Mouse (Mus musculus) erythroblast, embryonic 14.5 days (primary cell): ENCODE data around the gene Vmn1r32.

Experiments
- GATA1 ChIP-seq: IDR thresholded peaks from 2 replicates; pipeline ENCODE4 v1.6.1; 2012; ENCODE audit warnings: low read length, inconsistent platforms, mixed read lengths
- TAL1 ChIP-seq: IDR thresholded peaks from 3 replicates; pipeline ENCODE4 v1.6.1; 2012; ENCODE audit warnings: low read length, inconsistent platforms, mixed read lengths

DNA sequence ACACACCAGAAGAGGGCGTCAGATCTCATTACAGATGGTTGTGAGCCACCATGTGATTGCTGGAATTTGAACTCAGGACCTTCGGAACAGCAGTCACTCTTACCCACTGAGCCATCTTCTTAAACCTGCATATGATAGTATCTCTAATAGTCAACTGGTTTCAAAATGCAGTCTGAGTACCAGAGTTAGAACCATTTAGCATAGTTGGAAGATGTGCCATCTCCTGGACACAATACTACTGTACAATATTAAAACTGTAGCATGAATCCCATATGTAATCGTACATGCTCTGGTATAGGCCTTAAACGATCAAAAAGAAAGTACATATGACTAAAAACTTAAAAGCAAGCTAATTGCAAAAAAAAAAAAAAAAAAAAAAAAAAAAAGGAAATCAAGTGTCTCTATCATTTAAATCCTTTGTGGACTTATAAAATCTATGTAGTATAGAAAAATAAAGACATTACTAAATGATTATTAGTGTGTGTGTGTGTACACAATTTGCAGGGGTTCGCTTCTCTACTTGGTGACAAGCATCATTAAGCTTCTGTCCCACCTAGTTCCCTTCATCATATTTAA, 25.4 kb downstream of the Vmn1r32 start:
- TF ChIP-seq TAL1 (no peak), GATA1 (no peak)
